Mouse (Mus musculus): ENCODE measurements around the gene Sipa1l2. TPM values are rescaled to one million over a fixed set of nuclear protein-coding genes. Genes with fewer than 3 reads are reported as not detected.

Gene Sipa1l2
- polyA plus RNA-seq, 1 experiment from 2014 or later, result 26.5 TPM

DNA sequence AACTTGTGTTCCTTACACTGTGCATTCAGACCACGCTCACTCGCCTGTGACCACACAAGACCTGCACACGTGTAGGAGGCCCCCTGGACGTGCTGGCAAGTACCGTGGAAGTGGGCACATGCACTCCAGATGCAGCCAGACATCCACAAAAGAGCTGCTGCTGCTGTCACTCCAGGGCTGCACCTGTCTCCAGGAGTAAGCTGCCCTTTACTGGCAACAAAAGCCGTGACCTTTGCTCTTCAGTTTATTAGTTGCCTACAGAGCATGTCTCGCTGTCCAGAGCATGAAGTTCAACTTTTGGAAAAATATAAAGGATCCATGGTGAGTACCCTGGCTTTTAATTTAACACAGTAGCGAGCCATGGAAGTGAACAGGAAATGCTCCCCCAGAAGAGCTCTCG lies 98.2 kb downstream of the Sipa1l2 start:
- 72% methylated on average over 9 of the region's 9 CpGs for WGBS
- ATAC-seq (ENCODE audit: low FRiP score), result no peak
- H3K4me2 ChIP-seq, result no peak overlapping the region
- no peak overlapping the region for H3K27ac ChIP-seq
- 0 out of 2 replicates have a peak, but pooled peaks cover 2% of the 10 kb centered on the region for H3K27me3 ChIP-seq
- H3K4me1 ChIP-seq (replicated peaks), result peaks cover 19% of the 10 kb centered on the region; the same call in 1 of the 2 replicates
- H3K36me3 ChIP-seq, result peaks cover 60% of the 10 kb centered on the region
- H3K9me3 ChIP-seq, result no peaks in the 10 kb centered on the region
- no peak overlapping the region for H3K4me3 ChIP-seq
- H3K9ac ChIP-seq, result no peak overlapping the region

GRCm38 (mm10) chr8:125465156-125465821 lies 104.3 kb downstream of the Sipa1l2 start:
- no peaks in the 10 kb centered on the region for H3K9me3 ChIP-seq
- H3K36me3 ChIP-seq, result peaks cover 40% of the 10 kb centered on the region
- 0 out of 2 replicates have a peak, but pooled peaks cover 9% of the 10 kb centered on the region for H3K27me3 ChIP-seq
- H3K4me2 ChIP-seq, result no peak overlapping the region
- 0 out of 2 replicates have a peak overlapping the region, but pooled peaks have one; percentile 18 for H3K27ac ChIP-seq
- no peak overlapping the region for H3K4me3 ChIP-seq
- ATAC-seq (ENCODE audit: low FRiP score), result peak; percentile 47; the same call in 1 of the 2 replicates
- peaks cover 65% of the 10 kb centered on the region for H3K4me1 ChIP-seq (replicated peaks)
- peak overlapping the region; percentile 19; the same call in 1 of the 2 replicates for H3K9ac ChIP-seq
- 14% methylated on average over 6 of the region's 6 CpGs for WGBS

DNA sequence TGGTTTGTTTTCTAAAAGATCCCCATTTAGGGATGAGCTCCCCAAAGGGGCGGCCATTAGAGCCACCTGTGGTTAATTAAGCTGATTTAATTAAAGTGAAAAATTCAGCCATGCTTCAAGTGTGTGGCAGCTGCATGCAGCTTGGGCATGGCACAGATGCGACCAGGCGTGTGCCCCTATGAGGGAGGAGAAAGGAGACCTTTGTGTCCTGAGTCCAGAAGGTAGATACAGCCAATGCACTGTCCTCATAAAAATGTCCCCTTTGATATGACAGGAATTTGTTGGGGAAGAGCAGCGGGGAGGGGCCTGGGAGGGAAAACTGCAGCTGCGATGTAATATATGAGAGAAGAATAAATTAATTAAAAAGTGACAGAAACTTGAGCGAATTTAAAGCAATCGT lies 106.7 kb downstream of the Sipa1l2 start:
- 0 out of 2 replicates have a peak, but pooled peaks cover 9% of the 10 kb centered on the region for H3K27me3 ChIP-seq
- WGBS, result 55% methylated on average over 7 of the region's 7 CpGs
- H3K4me1 ChIP-seq (replicated peaks), result peaks cover 66% of the 10 kb centered on the region
- no peak overlapping the region for H3K9ac ChIP-seq
- H3K27ac ChIP-seq, result no peak overlapping the region
- H3K9me3 ChIP-seq, result no peaks in the 10 kb centered on the region
- no peak for ATAC-seq (ENCODE audit: low FRiP score)
- peaks cover 22% of the 10 kb centered on the region for H3K36me3 ChIP-seq
- no peak overlapping the region for H3K4me2 ChIP-seq
- no peak overlapping the region for H3K4me3 ChIP-seq

- Histone ChIP-seq H3K36me3 (peaks cover 18% of the 10 kb centered on the region), H3K4me2 (no peak overlapping the region), H3K4me1 (replicated peaks) (peaks cover 66% of the 10 kb centered on the region), H3K4me3 (no peak overlapping the region), H3K9me3 (no peaks in the 10 kb centered on the region), H3K27ac (no peak overlapping the region; the same call in 1 of the 2 replicates), H3K9ac (peak overlapping the region; percentile 46; the same call in 1 of the 2 replicates), H3K27me3 (0 out of 2 replicates have a peak, but pooled peaks cover 9% of the 10 kb centered on the region)
- 78% methylated on average over 1 of the region's 1 CpGs for WGBS
- ATAC-seq (ENCODE audit: low FRiP score), result no peak
These were observed 108.1 kb downstream of the Sipa1l2 start for GRCm38 (mm10) chr8:125461504-125461903.

DNA sequence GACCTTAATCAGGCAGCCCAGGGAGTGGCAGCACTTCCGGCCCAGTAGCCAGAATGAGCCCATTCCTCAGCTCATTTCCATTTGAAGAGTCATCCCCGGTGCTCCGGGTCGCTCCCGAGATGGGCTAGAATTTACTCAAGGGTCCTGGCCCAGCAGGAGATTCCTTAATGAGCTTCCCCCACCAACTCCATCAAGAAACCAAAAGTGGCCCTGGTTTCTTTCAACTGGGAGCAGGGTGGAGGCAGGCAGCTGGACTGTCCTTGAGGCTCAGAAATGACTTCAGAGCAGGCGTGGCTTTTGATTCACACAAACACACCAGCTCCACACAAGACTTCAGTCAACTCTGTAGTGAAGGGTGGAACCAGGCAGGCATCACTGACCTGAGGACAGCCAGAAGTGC lies 109.0 kb downstream of the Sipa1l2 start:
- H3K27me3 ChIP-seq, result 0 out of 2 replicates have a peak, but pooled peaks cover 9% of the 10 kb centered on the region
- no peak overlapping the region for H3K4me3 ChIP-seq
- no peaks in the 10 kb centered on the region for H3K9me3 ChIP-seq
- no peak for ATAC-seq (ENCODE audit: low FRiP score)
- WGBS, result 19% methylated on average over 6 of the region's 6 CpGs
- H3K9ac ChIP-seq, result peak overlapping the region; percentile 39; the same call in 1 of the 2 replicates
- H3K4me1 ChIP-seq (replicated peaks), result peaks cover 57% of the 10 kb centered on the region
- H3K4me2 ChIP-seq, result no peak overlapping the region
- H3K36me3 ChIP-seq, result peaks cover 21% of the 10 kb centered on the region
- no peak overlapping the region for H3K27ac ChIP-seq

DNA sequence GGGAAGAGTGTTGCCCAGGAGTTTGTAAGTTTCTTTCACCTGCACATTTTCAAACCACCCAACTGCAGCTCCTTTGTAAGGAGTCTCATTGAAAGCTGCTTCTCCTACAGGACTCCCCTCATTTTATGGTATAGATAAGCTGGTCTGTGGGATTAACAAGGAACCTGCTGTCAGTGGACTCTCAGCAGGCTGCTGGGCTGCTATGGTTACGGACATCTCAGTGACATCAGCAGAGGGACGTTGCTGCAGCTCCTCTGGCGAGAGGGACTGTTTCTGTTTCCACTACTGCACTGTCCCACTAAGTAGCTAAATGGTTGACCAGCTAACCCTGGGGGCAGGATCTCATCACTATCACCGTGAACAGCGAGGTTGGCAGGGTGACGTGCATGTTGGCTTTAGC lies 120.6 kb downstream of the Sipa1l2 start:
- 59% methylated on average over 6 of the region's 6 CpGs for WGBS
- ATAC-seq (ENCODE audit: low FRiP score), result no peak
- no peak overlapping the region for H3K4me3 ChIP-seq
- H3K27me3 ChIP-seq, result no peaks in the 10 kb centered on the region
- H3K27ac ChIP-seq, result no peak overlapping the region
- 0 out of 2 replicates have a peak, but pooled peaks cover 7% of the 10 kb centered on the region for H3K4me1 ChIP-seq (replicated peaks)
- H3K9me3 ChIP-seq, result no peaks in the 10 kb centered on the region
- H3K4me2 ChIP-seq, result no peak overlapping the region
- peaks cover 93% of the 10 kb centered on the region for H3K36me3 ChIP-seq
- no peak overlapping the region for H3K9ac ChIP-seq

DNA sequence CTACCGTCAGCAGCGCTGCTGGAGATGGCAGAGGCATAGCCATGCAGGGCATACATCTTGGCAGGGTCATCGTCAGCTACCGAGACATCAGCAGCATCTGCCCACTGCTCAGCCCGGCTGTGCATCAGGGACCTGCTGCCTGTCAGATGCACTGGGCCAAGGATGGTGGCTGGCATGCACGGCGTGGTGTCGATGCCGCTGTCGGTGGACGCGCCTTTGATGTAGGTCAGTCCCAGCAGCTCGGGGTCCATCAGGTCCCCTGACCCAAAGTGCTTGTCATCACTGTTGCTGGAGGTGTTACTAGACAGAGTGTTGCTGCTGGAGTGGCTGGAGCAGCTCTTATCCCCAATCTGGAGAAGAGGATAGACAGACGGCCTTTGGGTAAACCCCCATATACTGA lies 122.1 kb downstream of the Sipa1l2 start:
- no peak for ATAC-seq (ENCODE audit: low FRiP score)
- Histone ChIP-seq H3K4me1 (replicated peaks) (0 out of 2 replicates have a peak, but pooled peaks cover 7% of the 10 kb centered on the region), H3K4me2 (no peak overlapping the region), H3K36me3 (peaks cover 96% of the 10 kb centered on the region), H3K9me3 (no peaks in the 10 kb centered on the region), H3K9ac (0 out of 2 replicates have a peak overlapping the region, but pooled peaks have one; percentile 43), H3K4me3 (no peak overlapping the region), H3K27me3 (no peaks in the 10 kb centered on the region), H3K27ac (no peak overlapping the region)
- 96% methylated on average over 14 of the region's 14 CpGs for WGBS

GRCm38 (mm10) chr8:125446236-125446635 lies 123.4 kb downstream of the Sipa1l2 start:
- WGBS, result 81% methylated on average over 4 of the region's 4 CpGs
- Histone ChIP-seq H3K36me3 (peaks cover 96% of the 10 kb centered on the region), H3K4me3 (no peak overlapping the region), H3K4me1 (replicated peaks) (0 out of 2 replicates have a peak, but pooled peaks cover 7% of the 10 kb centered on the region), H3K4me2 (no peak overlapping the region), H3K9ac (no peak overlapping the region), H3K27me3 (no peaks in the 10 kb centered on the region), H3K27ac (no peak overlapping the region), H3K9me3 (no peaks in the 10 kb centered on the region)
- no peak for ATAC-seq (ENCODE audit: low FRiP score)

- Histone ChIP-seq H3K4me1 (replicated peaks) (0 out of 2 replicates have a peak, but pooled peaks cover 7% of the 10 kb centered on the region), H3K27me3 (no peaks in the 10 kb centered on the region), H3K4me3 (no peak overlapping the region), H3K9me3 (no peaks in the 10 kb centered on the region), H3K27ac (no peak overlapping the region), H3K4me2 (no peak overlapping the region), H3K9ac (no peak overlapping the region), H3K36me3 (peaks cover 96% of the 10 kb centered on the region)
- ATAC-seq (ENCODE audit: low FRiP score), result no peak
- 88% methylated on average over 3 of the region's 3 CpGs for WGBS
These were observed 124.4 kb downstream of the Sipa1l2 start for GRCm38 (mm10) chr8:125445225-125445609.

DNA sequence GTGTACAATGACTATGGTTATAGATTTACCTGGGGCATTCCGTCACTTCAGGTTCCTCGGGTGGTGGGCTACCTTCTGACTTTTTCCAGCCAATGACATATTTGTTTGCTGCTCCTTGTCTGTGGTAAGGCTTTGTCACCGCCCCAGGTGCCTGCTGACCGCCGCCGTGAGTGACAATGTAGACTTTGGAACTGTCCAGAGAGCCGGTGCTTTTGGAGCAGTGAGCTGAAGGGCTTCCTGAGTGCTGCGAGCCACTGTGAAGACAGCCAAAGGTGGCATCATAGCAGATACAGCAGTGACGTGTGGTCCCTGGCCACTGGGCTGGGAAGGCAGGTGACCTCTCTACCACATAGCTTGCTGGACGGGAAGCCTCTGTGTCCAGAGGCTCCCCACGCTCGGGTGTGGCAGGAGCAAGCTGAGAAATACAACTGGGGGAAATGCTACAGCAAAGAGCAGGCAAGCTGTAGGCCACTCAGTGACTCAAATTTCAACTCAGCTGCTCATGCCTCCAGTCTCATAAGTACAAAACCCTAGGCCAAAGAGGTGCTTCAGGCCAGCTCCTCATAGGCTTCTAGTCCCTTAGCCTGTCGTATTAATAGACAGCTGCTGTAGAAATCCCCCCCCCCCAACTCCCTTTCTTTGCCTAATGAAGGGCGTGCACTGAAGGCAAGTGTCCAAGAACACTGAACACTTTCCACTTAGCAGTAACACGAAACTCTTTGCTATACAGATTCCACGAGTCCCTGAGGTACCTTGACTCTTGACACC lies 125.0 kb downstream of the Sipa1l2 start:
- Histone ChIP-seq H3K27me3 (no peaks in the 10 kb centered on the region), H3K4me2 (no peak overlapping the region), H3K4me3 (no peak overlapping the region), H3K9ac (no peak overlapping the region), H3K4me1 (replicated peaks) (0 out of 2 replicates have a peak, but pooled peaks cover 7% of the 10 kb centered on the region), H3K36me3 (peaks cover 95% of the 10 kb centered on the region), H3K27ac (no peak overlapping the region), H3K9me3 (no peaks in the 10 kb centered on the region)
- ATAC-seq (ENCODE audit: low FRiP score), result no peak
- whole genome bisulfite sequencing, result 89% methylated on average over 16 of the region's 16 CpGs

DNA sequence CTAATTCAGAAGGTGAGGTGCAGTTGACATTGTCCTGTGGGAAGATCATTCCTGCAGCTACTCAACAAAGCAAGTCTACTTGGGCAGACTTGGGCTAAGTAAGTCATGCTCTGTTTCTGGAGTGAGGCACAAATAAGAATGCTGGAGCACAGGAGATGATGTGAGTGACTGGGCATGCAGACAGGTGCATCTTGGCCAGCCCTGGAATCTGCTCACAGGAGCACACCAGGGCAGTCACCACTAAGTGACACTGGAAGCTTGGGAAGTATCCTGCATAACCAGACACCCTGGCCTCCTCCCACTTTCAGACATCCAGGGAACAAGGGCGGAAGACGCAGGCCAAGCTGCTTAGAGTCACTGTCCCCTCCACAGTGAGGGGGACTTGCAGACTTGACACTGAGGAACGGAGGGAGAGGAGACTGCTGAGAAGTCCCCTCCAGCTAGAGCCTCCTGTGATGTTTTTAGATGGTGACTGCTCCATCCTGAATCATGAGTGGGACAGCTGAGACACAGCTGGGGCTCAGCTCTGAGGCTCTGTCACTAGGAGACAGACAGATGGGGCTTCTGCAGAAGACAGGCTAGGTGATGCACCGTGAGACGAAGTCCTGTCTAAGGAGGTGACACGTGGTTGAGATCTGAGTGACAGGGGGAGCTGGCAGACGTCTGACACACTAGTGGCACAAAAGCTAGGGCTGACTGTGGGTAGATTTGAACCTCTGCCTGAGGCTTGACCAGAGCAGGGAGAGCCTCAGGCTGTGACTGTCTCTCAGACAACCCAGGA lies 134.1 kb downstream of the Sipa1l2 start:
- 64% methylated on average over 7 of the region's 7 CpGs for WGBS
- ATAC-seq (ENCODE audit: low FRiP score), result no peak
- peaks cover 79% of the 10 kb centered on the region for H3K36me3 ChIP-seq

More for the DNA sequence above, 134.1 kb downstream of the Sipa1l2 start:
- 0 out of 2 replicates have a peak, but pooled peaks cover 3% of the 10 kb centered on the region for H3K27me3 ChIP-seq
- peak overlapping the region; percentile 19; the same call in 1 of the 2 replicates for H3K27ac ChIP-seq
- no peaks in the 10 kb centered on the region for H3K9me3 ChIP-seq
- no peak overlapping the region for H3K4me3 ChIP-seq
- H3K4me2 ChIP-seq, result no peak overlapping the region
- H3K4me1 ChIP-seq (replicated peaks), result peaks cover 20% of the 10 kb centered on the region
- H3K9ac ChIP-seq, result no peak overlapping the region
